Mouse (Mus musculus) embryonic fibroblast, embryonic 13.5 days (primary cell): ENCODE measurements around the gene Phldb2. TPM values are rescaled to one million over a fixed set of nuclear protein-coding genes. Genes with fewer than 3 reads are reported as not detected.

Experiments
- H3K27ac ChIP-seq: 2 replicates; pipeline ENCODE4 v1.5.1; 2012; ENCODE audit warnings: low read length, control low read depth, inconsistent platforms; ENCODE audit not compliant: insufficient read depth
- H3K4me1 ChIP-seq: 2 replicates; pipeline ENCODE4 v1.6.1; 2011; ENCODE audit warnings: low read length; ENCODE audit not compliant: control insufficient read depth, insufficient read depth
- H3K4me3 ChIP-seq: 2 replicates; pipeline ENCODE4 v1.5.1; 2011; ENCODE audit warnings: mild to moderate bottlenecking, control low read depth, low read length; ENCODE audit not compliant: insufficient read depth
- CTCF ChIP-seq: IDR thresholded peaks from 2 replicates; pipeline ENCODE4 v1.5.1; 2011; ENCODE audit warnings: mild to moderate bottlenecking, control low read depth, low read length, moderate library complexity, borderline replicate concordance; ENCODE audit not compliant: insufficient read depth
- POLR2A ChIP-seq: IDR thresholded peaks from 2 replicates; pipeline ENCODE4 v1.6.1; 2011; ENCODE audit warnings: low read depth, mild to moderate bottlenecking, control low read depth, low read length, moderate library complexity
- polyA plus RNA-seq: library from polyadenylated mRNA; stranded (reverse); fragments of >200 nt; gene quantifications from 2 replicates; pipeline ENCODE4 v1.2.4, GENCODE M21; 2011; ENCODE audit warnings: low read depth; ENCODE audit not compliant: missing spikeins, insufficient read length

Gene Phldb2
- polyA plus RNA-seq, 1 experiment: 253 TPM

GRCm38 (mm10) chr16:45713878-45714277 lies 239.5 kb downstream of the Phldb2 start:
- Histone ChIP-seq H3K4me3 (no peak overlapping the region), H3K27ac (no peak overlapping the region), H3K4me1 (no peaks in the 10 kb centered on the region)
- TF ChIP-seq POLR2A (no peak), CTCF (no peak)

- H3K27ac ChIP-seq: no peak overlapping the region
- H3K4me1 ChIP-seq: no peaks in the 10 kb centered on the region
These were observed 240.1 kb downstream of the Phldb2 start for GRCm38 (mm10) chr16:45713261-45713660.

GRCm38 (mm10) chr16:45711263-45711662 lies 242.1 kb downstream of the Phldb2 start:
- no peak overlapping the region for H3K27ac ChIP-seq
- H3K4me3 ChIP-seq: no peak overlapping the region
- TF ChIP-seq CTCF: peak; percentile 56; the same call in 1 of the 2 replicates
- TF ChIP-seq POLR2A: no peak
- no peaks in the 10 kb centered on the region for H3K4me1 ChIP-seq

More at GRCm38 (mm10) chr16:45713261-45713660, 240.1 kb downstream of the Phldb2 start:
- TF ChIP-seq POLR2A (no peak), CTCF (no peak)
- no peak overlapping the region for H3K4me3 ChIP-seq

- TF ChIP-seq CTCF (no peak), POLR2A (no peak)
- no peak overlapping the region for H3K4me3 ChIP-seq
- H3K27ac ChIP-seq: no peak overlapping the region
- no peaks in the 10 kb centered on the region for H3K4me1 ChIP-seq
These were observed 254.1 kb downstream of the Phldb2 start for GRCm38 (mm10) chr16:45699301-45699700.

GRCm38 (mm10) chr16:45697996-45698395 lies 255.4 kb downstream of the Phldb2 start:
- TF ChIP-seq CTCF (no peak), POLR2A (no peak)
- Histone ChIP-seq H3K27ac (no peak overlapping the region), H3K4me1 (no peaks in the 10 kb centered on the region), H3K4me3 (no peak overlapping the region)

Other genes starting within 250 kb of the Phldb2 start
- 1.7 TPM in 2 replicates for gene Tagln3, start 229.0 kb downstream of the Phldb2 start, polyA plus RNA-seq
- gene Abhd10, start 210.6 kb downstream of the Phldb2 start, polyA plus RNA-seq: 19.2 and 25.2 TPM in 2 replicates
- 7.5 and 8.9 TPM in 2 replicates for gene Plcxd2, start 56.6 kb upstream of the Phldb2 start, polyA plus RNA-seq
- gene Cd96, start 166.7 kb upstream of the Phldb2 start, polyA plus RNA-seq: 0.32 TPM in 1 of 2 replicates, not detected in the other
- 38.7 and 43.4 TPM in 2 replicates for gene Gm4737, start 201.5 kb upstream of the Phldb2 start, polyA plus RNA-seq